Mouse (Mus musculus): ENCODE data around the gene Oasl1.

The Oasl1 gene

DNA sequence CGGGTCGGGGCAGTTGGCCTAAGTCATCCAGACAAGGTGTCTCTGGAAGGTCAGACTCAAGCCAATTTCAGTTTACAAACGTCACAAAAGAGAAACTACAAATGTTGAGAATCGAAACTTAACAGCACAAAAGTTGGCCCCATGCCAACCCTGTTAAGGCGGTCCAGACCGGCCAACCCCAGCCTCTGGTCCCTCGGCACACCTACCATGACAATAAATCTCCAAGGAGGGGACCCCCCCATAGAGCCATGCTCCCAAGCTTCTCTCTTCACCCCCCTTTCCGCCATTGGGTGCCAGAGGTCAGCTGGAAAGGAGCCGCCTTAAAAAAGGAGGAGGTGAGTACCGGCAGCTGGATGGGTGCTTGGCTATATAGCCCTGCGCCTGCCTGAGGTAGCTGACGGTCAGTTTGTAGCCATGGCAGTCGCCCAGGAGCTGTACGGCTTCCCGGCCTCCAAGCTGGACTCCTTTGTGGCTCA, at the start of gene Oasl1:
TSS of gene Oasl1 (plus strand) at position 243 of the 476 bp plus-strand sequence.
- WGBS: 27% methylated on average over 15 of the region's 15 CpGs

DNA sequence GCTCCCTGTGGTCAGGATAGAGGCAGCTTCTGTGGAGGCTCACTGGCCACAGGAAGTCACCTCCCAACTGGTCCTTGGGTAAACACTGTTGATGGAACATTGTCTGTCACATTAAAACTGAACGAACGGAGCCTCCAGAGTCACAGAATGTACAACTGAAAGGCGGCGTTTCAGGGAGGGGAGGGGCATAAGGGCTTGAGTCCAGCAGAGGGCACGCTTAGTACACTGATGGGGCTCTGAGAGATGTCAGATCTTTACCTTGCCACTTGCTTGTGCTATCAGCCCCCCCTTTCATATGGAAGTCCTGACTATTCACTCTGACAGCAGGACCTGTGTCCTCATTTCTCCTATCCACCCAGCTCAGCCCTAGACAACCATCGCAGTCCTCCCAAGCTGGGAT, 47.2 kb upstream of the Oasl1 start:
- WGBS: 71% methylated on average over 6 of the region's 6 CpGs

DNA sequence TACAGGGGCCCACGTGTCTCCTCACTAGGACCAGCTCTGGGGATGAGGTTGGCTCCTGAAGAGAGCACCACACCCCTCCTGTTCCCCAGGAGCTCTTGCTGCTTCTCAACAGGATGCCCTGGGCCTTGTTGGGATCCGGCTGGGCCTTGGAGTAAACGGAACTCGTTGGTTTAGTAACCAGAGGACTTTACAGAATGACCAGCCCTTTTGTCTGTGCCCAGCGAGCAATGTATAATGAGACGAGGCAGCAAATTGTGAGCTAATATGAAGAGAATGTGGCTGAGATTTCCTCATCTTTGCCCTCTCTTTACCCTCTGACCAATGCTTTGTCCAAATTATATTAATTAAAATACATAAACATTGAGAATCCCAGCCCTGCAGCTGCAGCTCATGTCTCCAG, 46.7 kb upstream of the Oasl1 start:
- WGBS: 69% methylated on average over 6 of the region's 6 CpGs

- 80% methylated on average over 7 of the region's 7 CpGs for WGBS
These were observed 45.6 kb upstream of the Oasl1 start for GRCm38 (mm10) chr5:114877487-114877886.

DNA sequence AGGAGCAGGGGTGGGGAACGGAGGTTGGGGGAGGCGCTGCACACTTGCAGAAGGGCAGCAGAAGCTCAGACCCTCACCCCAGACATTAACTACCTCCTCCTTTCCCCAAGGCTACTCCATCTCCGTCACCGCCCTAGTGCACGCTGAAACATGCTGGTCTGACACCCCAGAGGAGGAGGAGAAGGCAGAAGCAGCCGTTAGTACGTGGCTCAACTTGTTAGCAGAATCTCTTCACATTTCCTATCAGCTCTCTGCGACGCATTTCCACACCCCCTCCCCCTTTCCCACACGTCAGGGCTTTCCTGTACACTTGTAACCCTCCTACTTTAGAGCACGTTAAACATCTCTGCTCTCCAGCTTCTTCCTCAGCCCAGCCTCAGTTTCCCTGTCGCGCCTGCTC, 43.6 kb upstream of the Oasl1 start:
- 78% methylated on average over 13 of the region's 13 CpGs for WGBS

- WGBS: 91% methylated on average over 6 of the region's 7 CpGs
These were observed 40.7 kb upstream of the Oasl1 start for GRCm38 (mm10) chr5:114882319-114882718.

- 92% methylated on average over 11 of the region's 11 CpGs for WGBS
These were observed 40.0 kb upstream of the Oasl1 start for GRCm38 (mm10) chr5:114883022-114883421.

DNA sequence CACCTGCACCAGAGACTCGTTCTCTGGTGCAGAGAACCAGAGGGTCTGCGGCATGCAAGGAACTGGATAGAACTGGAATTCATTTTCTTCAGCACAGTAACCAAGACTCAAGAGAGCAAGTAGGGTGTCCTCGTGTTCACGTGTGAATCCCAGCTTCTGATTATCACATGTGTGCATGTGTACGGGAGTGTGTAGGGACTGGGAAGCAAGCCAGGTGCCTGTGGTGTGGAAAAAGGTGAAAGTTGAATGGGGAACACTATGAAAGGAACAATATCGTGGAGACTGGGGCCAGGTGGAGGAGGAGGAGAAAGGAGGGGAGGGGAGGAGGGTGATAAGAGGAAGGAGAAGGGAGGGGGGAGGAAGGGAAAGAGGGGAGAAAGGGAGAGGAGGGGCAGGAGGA, 36.2 kb upstream of the Oasl1 start:
- 72% methylated on average over 6 of the region's 6 CpGs for WGBS

DNA sequence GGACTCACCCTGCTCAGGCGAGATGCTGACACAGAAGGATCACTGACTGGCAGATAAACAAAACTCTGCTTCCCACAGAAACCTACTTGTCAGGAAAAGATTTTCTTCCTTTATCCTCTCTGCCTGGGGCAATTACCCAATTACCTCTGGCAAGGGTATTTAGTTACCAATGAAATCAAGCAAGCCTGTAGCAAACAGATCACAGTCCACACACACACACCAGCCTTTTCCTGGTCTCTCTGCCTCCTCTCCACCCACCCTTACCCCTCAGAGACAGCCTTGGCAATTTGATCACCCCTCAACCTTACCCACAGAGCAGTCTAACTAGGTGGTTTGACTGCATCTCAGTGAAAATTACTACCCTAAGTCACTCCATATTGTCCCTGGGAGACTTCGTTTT, 34.0 kb upstream of the Oasl1 start:
- WGBS: 86% methylated on average over 2 of the region's 2 CpGs

- 89% methylated on average over 4 of the region's 4 CpGs for WGBS
These were observed 27.5 kb upstream of the Oasl1 start for GRCm38 (mm10) chr5:114895542-114895941.

DNA sequence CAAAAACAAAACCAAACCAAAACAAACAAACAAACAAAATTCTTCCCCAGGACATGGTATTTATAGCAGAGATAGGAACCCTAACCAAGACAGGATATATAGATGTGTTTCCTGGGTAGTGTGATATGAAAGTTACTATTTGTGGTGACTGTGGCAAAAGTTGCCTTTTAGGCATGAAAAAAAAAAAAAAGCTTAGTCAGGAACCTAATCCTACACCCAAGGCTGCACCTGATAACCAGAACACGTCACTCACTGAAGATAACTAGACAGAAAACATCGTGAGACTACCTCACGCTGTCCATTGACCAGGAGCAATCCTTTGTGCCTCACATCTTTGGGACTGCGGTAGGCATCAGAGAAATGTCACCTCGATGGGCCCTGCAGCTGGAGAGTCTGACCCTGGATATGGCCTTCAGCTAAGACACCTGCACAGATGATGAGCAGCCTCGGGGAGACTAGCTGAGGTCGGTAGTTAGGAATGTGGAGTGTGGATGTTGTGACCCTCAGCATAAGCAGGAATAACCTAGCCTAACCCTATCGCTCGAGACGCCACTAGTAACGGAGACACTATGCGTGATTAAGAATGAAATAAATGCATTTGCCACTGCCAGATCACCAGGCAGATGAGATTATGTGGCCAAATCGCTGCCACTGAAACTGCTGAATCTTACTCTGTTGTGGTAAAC, 26.2 kb upstream of the Oasl1 start, which contains the start of gene Oasl2:
TSS of gene Oasl2 (plus strand) at position 249 of the 686 bp plus-strand sequence.
- 73% methylated on average over 13 of the region's 13 CpGs for WGBS

GRCm38 (mm10) chr5:114897374-114897793, 25.7 kb upstream of the Oasl1 start:
- WGBS: 27% methylated on average over 7 of the region's 7 CpGs

DNA sequence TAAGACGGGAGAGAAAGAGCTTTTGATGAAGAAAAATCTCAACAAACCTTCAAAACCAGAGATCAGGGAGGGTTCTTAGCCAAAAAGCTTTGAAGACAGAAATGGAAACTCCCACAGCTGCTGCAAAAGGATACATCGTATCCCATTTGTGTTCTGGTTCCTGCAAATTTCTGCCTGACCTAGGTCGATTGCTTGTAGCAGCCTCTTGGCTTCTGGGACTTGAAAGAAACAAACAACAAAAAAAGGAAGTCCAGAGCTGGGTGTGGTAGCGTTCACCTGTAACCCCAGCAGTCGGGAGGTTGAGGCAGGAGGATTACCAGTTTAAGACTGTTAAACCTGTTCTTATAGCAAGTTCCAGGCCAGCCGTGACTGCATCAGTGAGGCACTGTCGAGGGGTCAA, 24.2 kb upstream of the Oasl1 start:
- 80% methylated on average over 7 of the region's 7 CpGs for WGBS

GRCm38 (mm10) chr5:114902413-114902812, 20.6 kb upstream of the Oasl1 start:
- WGBS: 76% methylated on average over 1 of the region's 1 CpGs

DNA sequence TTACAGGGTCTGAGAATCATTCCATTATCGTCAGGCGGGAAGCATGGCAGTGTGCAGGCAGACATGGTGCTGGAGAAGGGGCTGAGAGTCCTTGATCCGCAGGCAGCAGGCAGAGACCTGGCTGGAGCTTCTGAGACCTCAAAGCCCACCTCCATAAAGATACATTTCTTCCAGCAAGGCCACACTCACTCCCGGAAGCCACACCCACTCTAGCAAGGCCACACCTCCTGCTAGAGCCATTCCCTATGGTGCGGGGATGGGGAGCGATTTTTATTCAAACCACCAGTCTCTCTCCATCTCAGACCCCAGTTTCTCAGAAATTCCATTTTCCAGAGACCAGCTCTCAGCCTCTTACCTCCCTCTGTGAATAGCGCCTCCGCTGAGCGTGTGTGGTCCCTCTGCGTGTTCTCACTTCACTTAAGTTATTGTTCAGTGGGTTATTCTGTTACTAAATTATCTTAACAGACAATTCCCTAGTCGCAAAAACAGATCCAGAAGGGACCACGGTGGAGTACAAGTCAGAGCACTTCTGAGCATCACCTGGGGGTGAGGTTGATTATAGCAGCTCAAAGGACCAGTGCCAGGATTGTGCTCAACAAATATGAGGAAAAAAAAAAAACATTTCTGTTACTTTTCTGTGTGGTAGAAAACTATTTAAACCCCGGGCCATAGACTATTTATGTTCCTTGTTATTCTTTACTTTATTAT, 14.3 kb upstream of the Oasl1 start:
- WGBS: 62% methylated on average over 13 of the region's 13 CpGs

DNA sequence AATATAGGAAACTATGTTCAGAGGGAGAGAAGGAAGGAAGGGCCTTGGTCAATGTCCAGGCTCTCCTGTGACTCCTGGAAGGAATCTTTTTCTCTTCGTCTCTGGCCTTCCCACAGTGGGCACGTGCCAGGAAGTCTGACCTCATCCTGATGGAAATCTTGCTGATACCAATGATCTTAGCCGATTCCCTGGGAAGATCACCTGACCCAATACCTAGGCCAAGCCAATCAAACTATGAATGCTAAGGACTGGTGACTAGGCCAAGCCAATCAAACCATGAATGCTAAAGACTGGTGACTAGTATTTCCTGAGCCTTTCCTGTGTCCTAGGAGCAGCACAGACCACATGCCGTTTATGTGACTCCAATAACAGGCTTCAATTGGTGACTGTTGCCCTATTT, 9.4 kb upstream of the Oasl1 start:
- 75% methylated on average over 4 of the region's 4 CpGs for WGBS

GRCm38 (mm10) chr5:114914855-114915254, 8.2 kb upstream of the Oasl1 start:
- WGBS: 57% methylated on average over 8 of the region's 8 CpGs

DNA sequence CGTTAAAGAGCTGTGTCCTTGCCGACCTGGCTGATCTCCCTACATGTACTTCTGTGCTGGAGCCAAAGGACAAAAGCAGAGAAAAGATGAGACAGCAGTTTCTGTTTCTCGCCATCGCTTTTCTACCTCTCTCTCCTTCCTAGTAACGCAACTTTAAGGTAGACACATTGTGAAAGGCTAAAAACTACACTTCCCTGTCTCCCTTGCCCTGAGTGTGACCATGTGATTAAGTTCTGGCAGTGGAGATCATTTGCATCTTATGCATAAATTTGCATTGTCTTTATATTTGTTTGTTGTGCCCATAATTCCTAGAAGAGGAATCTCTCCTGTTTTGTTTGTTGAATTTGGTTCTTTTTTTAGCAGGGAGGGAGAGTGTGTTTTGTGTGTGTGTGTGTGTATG, 7.2 kb upstream of the Oasl1 start:
- WGBS: 72% methylated on average over 5 of the region's 5 CpGs

DNA sequence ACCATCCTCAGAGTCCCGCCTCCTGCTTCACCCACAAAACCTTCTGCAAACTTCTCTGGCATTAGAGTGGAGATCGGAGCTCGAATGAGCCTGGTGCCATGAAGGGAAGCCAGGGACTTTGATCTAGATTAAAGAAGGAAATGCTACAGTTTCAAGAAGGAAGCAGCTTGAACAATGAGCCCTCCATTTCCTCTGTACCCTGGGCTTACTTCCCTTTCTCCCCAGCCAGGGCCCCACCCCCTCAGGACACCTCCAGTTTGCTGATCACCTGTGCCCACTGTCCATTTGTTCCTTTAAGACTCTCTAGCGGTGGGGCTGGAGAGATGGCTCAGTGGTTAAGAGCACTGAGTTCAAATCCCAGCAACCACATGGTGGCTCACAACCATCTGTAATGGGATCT, 6.3 kb upstream of the Oasl1 start:
- WGBS: 76% methylated on average over 4 of the region's 4 CpGs

DNA sequence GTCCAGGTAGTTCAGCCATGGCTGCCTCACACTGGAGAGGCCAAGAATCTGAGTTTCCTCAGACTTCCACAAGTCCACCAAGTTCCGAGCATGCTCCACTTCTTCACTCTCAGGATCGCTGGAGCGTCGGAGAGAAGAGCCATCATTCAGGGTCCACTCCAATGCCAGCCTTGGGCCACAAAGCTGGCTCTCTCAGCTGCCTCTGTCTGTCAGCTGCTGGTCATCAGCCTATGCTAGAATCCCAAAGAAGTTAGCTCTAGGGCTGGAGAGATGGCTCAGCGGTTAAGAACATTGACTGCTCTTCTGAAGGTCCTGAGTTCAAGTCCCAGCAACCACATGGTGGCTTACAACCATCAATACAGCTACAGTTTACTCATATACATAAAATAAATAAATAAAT, 5.7 kb upstream of the Oasl1 start:
- WGBS: 94% methylated on average over 5 of the region's 5 CpGs

GRCm38 (mm10) chr5:114921551-114922365, 1.3 kb upstream of the Oasl1 start:
- WGBS: 70% methylated on average over 19 of the region's 19 CpGs

DNA sequence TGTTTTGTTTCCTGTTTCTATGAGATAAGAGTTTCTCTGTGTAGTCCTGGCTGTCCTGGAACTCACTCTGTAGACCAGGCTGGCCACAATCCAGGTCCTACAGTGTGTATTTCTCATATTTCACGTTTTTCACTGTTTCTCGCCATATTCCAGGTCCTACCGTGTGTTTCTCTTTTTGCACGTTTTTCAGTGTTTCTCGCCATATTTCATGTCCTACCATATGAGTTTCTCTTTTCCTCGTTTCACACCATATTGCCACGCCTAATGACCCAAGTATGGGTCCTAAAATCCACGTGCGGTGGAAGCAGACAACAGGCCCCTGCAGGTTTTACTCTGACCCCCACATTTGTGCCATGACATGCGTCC, 691 bp upstream of the Oasl1 start:
- 63% methylated on average over 10 of the region's 10 CpGs for WGBS
